Mouse (Mus musculus): ENCODE results near the gene Pyroxd2. TPM values are rescaled to one million over a fixed set of nuclear protein-coding genes. Genes with fewer than 3 reads are reported as not detected.

The Pyroxd2 gene
- polyA plus RNA-seq, 1 experiment from 2014 or later, result 5.6 TPM

GRCm38 (mm10) chr19:42723302-42723701 is 29.3 kb downstream of the Pyroxd2 start:
- Histone ChIP-seq H3K4me1 (ENCODE audit: control insufficient read depth, low read depth, low read length) (no peaks in the 10 kb centered on the region), H3K4me2 (ENCODE audit: low read depth, low read length) (no peak overlapping the region), H3K4me3 (ENCODE audit: low read depth, low read length) (no peak overlapping the region), H3K9me3 (replicated peaks; ENCODE audit: control insufficient read depth, low read length) (no peaks in the 10 kb centered on the region), H3K27ac (ENCODE audit: low read length) (no peak overlapping the region), H3K9ac (ENCODE audit: low read depth, low read length) (no peak overlapping the region), H3K27me3 (ENCODE audit: control insufficient read depth, insufficient read depth, low read depth, low read length) (no peaks in the 10 kb centered on the region), H3K36me3 (ENCODE audit: control insufficient read depth, insufficient read depth) (no peaks in the 10 kb centered on the region)
- no peak for ATAC-seq (ENCODE audit: low read depth)
- WGBS (ENCODE audit: insufficient replicate concordance), result 57% methylated on average over 6 of the region's 6 CpGs

GRCm38 (mm10) chr19:42722500-42722899 is 30.1 kb downstream of the Pyroxd2 start:
- Histone ChIP-seq H3K4me2 (ENCODE audit: low read depth, low read length) (no peak overlapping the region), H3K36me3 (ENCODE audit: control insufficient read depth, insufficient read depth) (no peaks in the 10 kb centered on the region), H3K9me3 (replicated peaks; ENCODE audit: control insufficient read depth, low read length) (no peaks in the 10 kb centered on the region), H3K4me1 (ENCODE audit: control insufficient read depth, low read depth, low read length) (no peaks in the 10 kb centered on the region), H3K9ac (ENCODE audit: low read depth, low read length) (no peak overlapping the region), H3K27me3 (ENCODE audit: control insufficient read depth, insufficient read depth, low read depth, low read length) (no peaks in the 10 kb centered on the region), H3K4me3 (ENCODE audit: low read depth, low read length) (no peak overlapping the region), H3K27ac (ENCODE audit: low read length) (no peak overlapping the region)
- ATAC-seq (ENCODE audit: low read depth), result peak; percentile 75
- WGBS (ENCODE audit: insufficient replicate concordance), result 10% methylated on average over 2 of the region's 2 CpGs

GRCm38 (mm10) chr19:42718101-42718500 is 34.5 kb downstream of the Pyroxd2 start:
- no peak overlapping the region for H3K4me2 ChIP-seq (ENCODE audit: low read depth, low read length)
- H3K36me3 ChIP-seq (ENCODE audit: control insufficient read depth, insufficient read depth), result no peaks in the 10 kb centered on the region
- no peaks in the 10 kb centered on the region for H3K4me1 ChIP-seq (ENCODE audit: control insufficient read depth, low read depth, low read length)
- WGBS (ENCODE audit: insufficient replicate concordance), result 60% methylated on average over 3 of the region's 3 CpGs
- H3K27ac ChIP-seq (ENCODE audit: low read length), result no peak overlapping the region
- H3K9me3 ChIP-seq (replicated peaks; ENCODE audit: control insufficient read depth, low read length), result no peaks in the 10 kb centered on the region
- no peak overlapping the region for H3K4me3 ChIP-seq (ENCODE audit: low read depth, low read length)
- H3K27me3 ChIP-seq (ENCODE audit: control insufficient read depth, insufficient read depth, low read depth, low read length), result no peaks in the 10 kb centered on the region
- no peak overlapping the region for H3K9ac ChIP-seq (ENCODE audit: low read depth, low read length)
- ATAC-seq (ENCODE audit: low read depth), result no peak

GRCm38 (mm10) chr19:42717668-42718067 is 34.9 kb downstream of the Pyroxd2 start:
- Histone ChIP-seq H3K36me3 (ENCODE audit: control insufficient read depth, insufficient read depth) (no peaks in the 10 kb centered on the region), H3K4me3 (ENCODE audit: low read depth, low read length) (no peak overlapping the region), H3K4me1 (ENCODE audit: control insufficient read depth, low read depth, low read length) (no peaks in the 10 kb centered on the region), H3K27ac (ENCODE audit: low read length) (no peak overlapping the region), H3K27me3 (ENCODE audit: control insufficient read depth, insufficient read depth, low read depth, low read length) (no peaks in the 10 kb centered on the region), H3K9me3 (replicated peaks; ENCODE audit: control insufficient read depth, low read length) (no peaks in the 10 kb centered on the region), H3K9ac (ENCODE audit: low read depth, low read length) (no peak overlapping the region), H3K4me2 (ENCODE audit: low read depth, low read length) (no peak overlapping the region)
- no peak for ATAC-seq (ENCODE audit: low read depth)
- 58% methylated on average over 5 of the region's 5 CpGs for WGBS (ENCODE audit: insufficient replicate concordance)

- no peak for ATAC-seq (ENCODE audit: low read depth)
- Histone ChIP-seq H3K4me2 (ENCODE audit: low read depth, low read length) (no peak overlapping the region), H3K27me3 (ENCODE audit: control insufficient read depth, insufficient read depth, low read depth, low read length) (no peaks in the 10 kb centered on the region), H3K36me3 (ENCODE audit: control insufficient read depth, insufficient read depth) (no peaks in the 10 kb centered on the region), H3K4me3 (ENCODE audit: low read depth, low read length) (no peak overlapping the region), H3K9me3 (replicated peaks; ENCODE audit: control insufficient read depth, low read length) (no peaks in the 10 kb centered on the region), H3K9ac (ENCODE audit: low read depth, low read length) (no peak overlapping the region), H3K27ac (ENCODE audit: low read length) (no peak overlapping the region), H3K4me1 (ENCODE audit: control insufficient read depth, low read depth, low read length) (no peaks in the 10 kb centered on the region)
- 58% methylated on average over 7 of the region's 7 CpGs for WGBS (ENCODE audit: insufficient replicate concordance)
Observed at GRCm38 (mm10) chr19:42716507-42716906, 36.1 kb downstream of the Pyroxd2 start.

GRCm38 (mm10) chr19:42713770-42714169 is 38.8 kb downstream of the Pyroxd2 start:
- Histone ChIP-seq H3K9ac (ENCODE audit: low read depth, low read length) (no peak overlapping the region), H3K9me3 (replicated peaks; ENCODE audit: control insufficient read depth, low read length) (no peaks in the 10 kb centered on the region), H3K4me3 (ENCODE audit: low read depth, low read length) (no peak overlapping the region), H3K36me3 (ENCODE audit: control insufficient read depth, insufficient read depth) (no peaks in the 10 kb centered on the region), H3K27me3 (ENCODE audit: control insufficient read depth, insufficient read depth, low read depth, low read length) (no peaks in the 10 kb centered on the region), H3K27ac (ENCODE audit: low read length) (no peak overlapping the region), H3K4me2 (ENCODE audit: low read depth, low read length) (no peak overlapping the region), H3K4me1 (ENCODE audit: control insufficient read depth, low read depth, low read length) (no peaks in the 10 kb centered on the region)
- no peak for ATAC-seq (ENCODE audit: low read depth)
- 59% methylated on average over 9 of the region's 9 CpGs for WGBS (ENCODE audit: insufficient replicate concordance)

GRCm38 (mm10) chr19:42699426-42699825 is 53.1 kb downstream of the Pyroxd2 start:
- Histone ChIP-seq H3K36me3 (ENCODE audit: control insufficient read depth, insufficient read depth) (no peaks in the 10 kb centered on the region), H3K9ac (ENCODE audit: low read depth, low read length) (no peak overlapping the region), H3K4me3 (ENCODE audit: low read depth, low read length) (no peak overlapping the region), H3K4me1 (ENCODE audit: control insufficient read depth, low read depth, low read length) (no peaks in the 10 kb centered on the region; the same call in 1 of the 2 replicates), H3K27me3 (ENCODE audit: control insufficient read depth, insufficient read depth, low read depth, low read length) (no peaks in the 10 kb centered on the region), H3K4me2 (ENCODE audit: low read depth, low read length) (no peak overlapping the region), H3K27ac (ENCODE audit: low read length) (no peak overlapping the region), H3K9me3 (replicated peaks; ENCODE audit: control insufficient read depth, low read length) (no peaks in the 10 kb centered on the region)
- ATAC-seq (ENCODE audit: low read depth), result no peak
- 72% methylated on average over 6 of the region's 10 CpGs for WGBS (ENCODE audit: insufficient replicate concordance)

- Histone ChIP-seq H3K27ac (ENCODE audit: low read length) (no peak overlapping the region), H3K27me3 (ENCODE audit: control insufficient read depth, insufficient read depth, low read depth, low read length) (no peaks in the 10 kb centered on the region), H3K9ac (ENCODE audit: low read depth, low read length) (no peak overlapping the region), H3K36me3 (ENCODE audit: control insufficient read depth, insufficient read depth) (no peaks in the 10 kb centered on the region), H3K4me1 (ENCODE audit: control insufficient read depth, low read depth, low read length) (no peaks in the 10 kb centered on the region; the same call in 1 of the 2 replicates), H3K9me3 (replicated peaks; ENCODE audit: control insufficient read depth, low read length) (no peaks in the 10 kb centered on the region), H3K4me2 (ENCODE audit: low read depth, low read length) (no peak overlapping the region), H3K4me3 (ENCODE audit: low read depth, low read length) (no peak overlapping the region)
- 53% methylated on average over 2 of the region's 2 CpGs for WGBS (ENCODE audit: insufficient replicate concordance)
- peak; percentile 64 for ATAC-seq (ENCODE audit: low read depth)
Observed at GRCm38 (mm10) chr19:42698576-42698975, 54.0 kb downstream of the Pyroxd2 start.

- H3K9ac ChIP-seq (ENCODE audit: low read depth, low read length), result no peak overlapping the region
- no peaks in the 10 kb centered on the region for H3K36me3 ChIP-seq (ENCODE audit: control insufficient read depth, insufficient read depth)
- no peak overlapping the region for H3K27ac ChIP-seq (ENCODE audit: low read length)
- no peaks in the 10 kb centered on the region for H3K27me3 ChIP-seq (ENCODE audit: control insufficient read depth, insufficient read depth, low read depth, low read length)
- ATAC-seq (ENCODE audit: low read depth), result no peak
- no peaks in the 10 kb centered on the region for H3K9me3 ChIP-seq (replicated peaks; ENCODE audit: control insufficient read depth, low read length)
- no peak overlapping the region for H3K4me3 ChIP-seq (ENCODE audit: low read depth, low read length)
- H3K4me2 ChIP-seq (ENCODE audit: low read depth, low read length), result no peak overlapping the region
- WGBS (ENCODE audit: insufficient replicate concordance), result 72% methylated on average over 6 of the region's 6 CpGs
- no peaks in the 10 kb centered on the region; the same call in 1 of the 2 replicates for H3K4me1 ChIP-seq (ENCODE audit: control insufficient read depth, low read depth, low read length)
Observed at GRCm38 (mm10) chr19:42697336-42697735, 55.2 kb downstream of the Pyroxd2 start.

Measured in liver, embryonic 16.5 days (tissue).